Mouse (Mus musculus): ENCODE measurements at regions not wholly inside any gene's neighbourhood (a gene's known extent, or its start where the extent isn't known, plus 50 kb on each side); places are given as distances from the start of the nearest gene placed in this dataset.
A peak's percentile ranks its signal among the peaks of the same experiment; 100 is the strongest.
"Not testable (repeated sequence)": the region's sequence is repeated elsewhere in the genome, so short reads cannot be mapped to it uniquely, and the experiment has no call there.

- no peak for DNase-seq
Observed at GRCm38 (mm10) chr6:41225382-41225781, 76.7 kb upstream of the Try4 start.

GRCm38 (mm10) chr6:41218415-41218814, 83.7 kb upstream of the Try4 start:
- no peak for DNase-seq

- no peak for DNase-seq
Observed at GRCm38 (mm10) chr6:41215857-41216256, 86.2 kb upstream of the Try4 start.

GRCm38 (mm10) chr6:41205864-41206263, 96.2 kb upstream of the Try4 start:
- no peak for DNase-seq

GRCm38 (mm10) chr6:41202882-41203281, 99.2 kb upstream of the Try4 start:
- DNase-seq: no peak

GRCm38 (mm10) chr6:41202302-41202701, 99.8 kb upstream of the Try4 start:
- DNase-seq: no peak

GRCm38 (mm10) chr6:41194464-41194863, 107.6 kb upstream of the Try4 start:
- peak; percentile 24 for DNase-seq

- DNase-seq: no peak
Observed at GRCm38 (mm10) chr6:41191734-41192326, 110.2 kb upstream of the Try4 start.

- no peak for DNase-seq
Observed at GRCm38 (mm10) chr6:41188910-41189309, 113.2 kb upstream of the Try4 start.

GRCm38 (mm10) chr6:41187966-41188365, 114.1 kb upstream of the Try4 start:
- no peak for DNase-seq

- DNase-seq: no peak
Observed at GRCm38 (mm10) chr6:41178896-41179295, 123.2 kb upstream of the Try4 start.

GRCm38 (mm10) chr6:41178019-41178418, 124.0 kb upstream of the Try4 start:
- DNase-seq: no peak

- DNase-seq: no peak
Observed at GRCm38 (mm10) chr6:41177152-41177551, 124.9 kb upstream of the Try4 start.

GRCm38 (mm10) chr6:41176034-41176433, 126.0 kb upstream of the Try4 start:
- no peak for DNase-seq

GRCm38 (mm10) chr6:41163491-41163890, 128.2 kb upstream of the 2210010C04Rik start:
- DNase-seq: no peak

- no peak for DNase-seq
Observed at GRCm38 (mm10) chr6:41161693-41162092, 126.4 kb upstream of the 2210010C04Rik start.

GRCm38 (mm10) chr6:41152101-41152500, 116.8 kb upstream of the 2210010C04Rik start:
- DNase-seq: no peak

GRCm38 (mm10) chr6:41151542-41151941, 116.2 kb upstream of the 2210010C04Rik start:
- no peak for DNase-seq

- no peak for DNase-seq
Observed at GRCm38 (mm10) chr6:41140916-41141315, 105.6 kb upstream of the 2210010C04Rik start.

GRCm38 (mm10) chr6:41137401-41137777, 102.1 kb upstream of the 2210010C04Rik start:
- DNase-seq: not testable (repeated sequence)

- DNase-seq: peak; percentile 77
Observed at GRCm38 (mm10) chr6:41136717-41137400, 101.5 kb upstream of the 2210010C04Rik start.

- DNase-seq: no peak
Observed at GRCm38 (mm10) chr6:41135160-41135559, 99.9 kb upstream of the 2210010C04Rik start.

GRCm38 (mm10) chr6:41129906-41130305, 94.6 kb upstream of the 2210010C04Rik start:
- DNase-seq: no peak

- DNase-seq: no peak
Observed at GRCm38 (mm10) chr6:41127816-41128215, 92.5 kb upstream of the 2210010C04Rik start.

- DNase-seq: no peak
Observed at GRCm38 (mm10) chr6:41126855-41127254, 91.5 kb upstream of the 2210010C04Rik start.
